Mouse (Mus musculus): ENCODE measurements around the gene Fn1. TPM values are rescaled to one million over a fixed set of nuclear protein-coding genes. Genes with fewer than 3 reads are reported as not detected.

Gene Fn1
- total RNA-seq, 2 experiments from 2014 or later = 33.8 to 39.2 TPM

Other genes with a start within 250 kb of the Fn1 start
- gene Abca12, start 238.3 kb downstream of the Fn1 start, total RNA-seq (2021) = not detected
- gene Atic, start 96.0 kb downstream of the Fn1 start, total RNA-seq (2021) = 10 to 100 TPM; 22.8 to 25.4 TPM

Measured in gastrocnemius, adult 18-20 months (tissue).